Mouse (Mus musculus) mature B cell (primary cell): ENCODE measurements at regions not wholly inside any gene's neighbourhood (a gene's known extent, or its start where the extent isn't known, plus 50 kb on each side); places are given as distances from the start of the nearest gene placed in this dataset.

Source experiments
- in situ Hi-C: fragments of 300-500 bp; cut with MboI; formaldehyde crosslinking; loops from 2 replicates; pipeline ENCODE4 v1.14.3; 2019

DNA sequence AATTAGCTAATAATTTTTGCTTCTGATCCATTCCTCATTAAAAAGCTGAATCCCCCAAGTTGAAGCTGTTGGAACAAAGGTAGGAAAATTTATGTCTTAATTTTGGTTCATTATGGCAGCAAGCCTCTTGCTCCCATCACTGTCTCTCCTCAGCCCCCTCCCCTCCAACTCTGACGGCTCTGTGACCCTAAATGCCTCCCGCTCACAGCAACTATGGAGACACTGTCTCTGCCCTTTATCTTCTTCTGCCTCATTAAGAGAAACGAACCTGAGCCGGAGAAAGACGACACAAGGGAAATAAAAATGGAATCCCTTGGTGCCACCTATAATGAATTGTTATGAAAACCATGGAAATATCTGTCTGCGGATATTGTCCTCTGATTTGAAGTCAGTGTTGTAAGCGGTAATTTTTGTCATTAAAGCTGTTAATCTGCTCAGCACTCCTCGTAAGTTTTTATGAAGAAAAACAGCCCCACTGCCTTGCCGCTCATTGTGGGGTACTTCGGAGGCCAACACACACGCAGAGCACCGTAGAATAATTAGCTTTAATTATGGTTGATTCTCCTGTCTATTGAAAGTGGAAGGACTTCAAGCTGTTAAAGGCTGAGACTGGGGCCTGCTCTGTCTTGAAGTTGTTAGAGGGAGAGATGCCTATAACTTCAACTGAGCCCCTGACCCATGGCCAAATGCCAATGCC is 208.1 kb upstream of the Clint1 start:
- in situ Hi-C loops: loop anchor here (10.0 kb wide), 1 partner anchor 1049 kb away; no protein-coding TSS in a partner anchor

DNA sequence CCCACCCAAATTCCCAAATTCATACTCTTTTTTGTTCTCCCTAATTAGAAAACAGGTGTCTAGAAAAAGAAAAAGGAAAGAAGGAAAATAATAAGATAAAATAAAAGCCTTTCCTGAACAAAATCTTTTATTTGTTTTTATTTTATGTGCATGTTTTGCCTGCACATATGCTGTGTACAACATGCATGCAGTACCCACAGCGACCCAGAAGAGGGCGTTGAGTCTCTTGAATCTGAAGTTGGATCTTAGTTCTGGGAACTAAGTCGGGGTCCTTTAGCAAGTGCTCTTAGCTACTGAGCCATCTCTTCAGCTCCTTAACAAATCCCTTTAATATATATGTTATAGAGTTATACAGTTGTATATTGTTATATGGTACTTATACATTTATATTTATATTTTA is 206.0 kb upstream of the Clint1 start:
- in situ Hi-C loops: loop anchor here (10.0 kb wide), 1 partner anchor 1051 kb away; no protein-coding TSS in a partner anchor

DNA sequence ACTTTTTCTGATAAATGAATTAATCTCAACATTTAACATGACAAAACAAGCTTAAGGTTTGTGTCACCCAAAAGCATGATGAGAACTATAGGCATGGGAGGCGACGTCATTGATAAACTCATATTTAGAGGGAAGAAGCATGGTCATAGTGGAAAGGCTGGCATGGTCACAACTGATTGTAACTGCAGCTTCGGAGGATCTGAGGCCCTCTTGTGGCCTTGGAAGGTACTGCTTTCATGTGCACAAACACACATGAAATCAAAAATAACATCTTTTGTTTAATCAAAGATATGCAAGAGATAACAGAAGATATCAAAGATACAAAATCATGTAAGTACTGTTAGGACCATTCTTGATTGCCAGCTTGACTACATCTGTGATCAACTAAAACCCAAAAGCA is 204.0 kb upstream of the Clint1 start:
- in situ Hi-C loops: loop anchor here (10.0 kb wide), 1 partner anchor 1053 kb away; no protein-coding TSS in a partner anchor

GRCm38 (mm10) chr11:45656260-45656659 is 195.6 kb upstream of the Clint1 start:
- in situ Hi-C loops: no loop called here

GRCm38 (mm10) chr11:45670156-45670830 is 181.6 kb upstream of the Clint1 start:
- in situ Hi-C loops: no loop called here

DNA sequence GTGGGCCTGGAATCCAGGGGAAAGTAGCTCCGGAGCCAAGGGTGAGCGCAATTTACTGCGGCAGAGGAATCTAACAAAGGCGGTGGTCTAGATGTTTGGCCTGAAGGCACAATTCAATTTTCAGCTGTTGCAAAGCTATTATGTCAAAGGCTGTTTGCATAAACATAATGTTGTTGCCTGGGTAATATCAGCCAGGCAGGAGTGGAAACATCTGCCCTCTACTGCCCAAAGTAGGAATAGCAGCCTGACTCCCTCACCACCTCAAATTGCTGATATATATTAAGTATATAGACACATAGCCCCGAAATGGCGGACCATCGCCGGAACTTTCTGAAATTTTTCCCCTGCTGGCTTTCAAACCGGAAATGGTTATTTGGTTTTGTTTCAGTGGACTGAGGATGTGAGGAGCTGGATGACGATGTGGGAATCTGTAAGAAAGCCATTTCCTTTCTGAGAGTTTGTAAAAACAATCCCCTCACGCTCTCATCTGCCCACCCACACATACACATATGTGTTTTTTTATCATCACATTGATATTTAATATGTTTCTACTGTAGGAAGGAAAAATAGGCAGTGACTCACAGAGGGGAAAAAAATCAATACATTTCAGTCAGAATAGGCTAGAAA is 173.1 kb upstream of the Clint1 start:
- in situ Hi-C loops: no loop called here

DNA sequence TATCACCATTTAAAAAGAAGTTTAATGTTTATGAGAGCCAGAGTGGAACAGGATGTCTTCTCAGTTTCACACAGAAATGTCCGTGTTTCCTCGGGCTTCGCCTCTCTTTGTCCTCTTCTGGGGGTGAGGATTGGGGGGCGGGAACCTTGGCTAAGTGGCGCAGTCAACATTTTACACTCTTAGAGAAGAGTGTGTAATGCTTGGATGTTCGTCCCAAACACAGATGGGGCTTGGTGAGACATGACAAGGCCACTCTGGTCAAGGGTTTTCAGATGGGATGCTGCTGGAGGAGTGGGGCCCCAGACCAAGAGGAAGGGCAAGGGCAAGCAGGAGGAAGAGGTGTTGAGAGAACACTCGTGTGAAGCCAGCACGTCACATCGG is 172.6 kb upstream of the Clint1 start:
- in situ Hi-C loops: no loop called here

DNA sequence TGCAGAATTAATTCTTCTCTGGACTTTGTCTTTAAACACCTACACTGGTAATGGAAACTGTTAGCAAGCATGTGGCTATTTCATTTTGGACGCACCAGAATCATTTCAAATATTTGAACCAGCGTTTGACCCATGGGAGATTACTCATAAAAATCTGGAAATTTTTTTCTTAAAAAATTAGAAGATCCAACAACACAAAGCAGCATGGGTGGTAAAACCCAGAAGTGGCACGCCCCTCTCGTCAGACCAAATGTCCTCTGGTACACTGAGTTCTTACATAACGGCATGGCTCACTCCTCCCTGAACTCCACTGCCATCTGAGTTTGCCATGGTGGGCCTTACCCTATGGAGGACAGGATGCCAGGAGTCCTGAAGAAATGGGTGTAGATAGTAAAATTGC is 166.3 kb upstream of the Clint1 start:
- in situ Hi-C loops: no loop called here

DNA sequence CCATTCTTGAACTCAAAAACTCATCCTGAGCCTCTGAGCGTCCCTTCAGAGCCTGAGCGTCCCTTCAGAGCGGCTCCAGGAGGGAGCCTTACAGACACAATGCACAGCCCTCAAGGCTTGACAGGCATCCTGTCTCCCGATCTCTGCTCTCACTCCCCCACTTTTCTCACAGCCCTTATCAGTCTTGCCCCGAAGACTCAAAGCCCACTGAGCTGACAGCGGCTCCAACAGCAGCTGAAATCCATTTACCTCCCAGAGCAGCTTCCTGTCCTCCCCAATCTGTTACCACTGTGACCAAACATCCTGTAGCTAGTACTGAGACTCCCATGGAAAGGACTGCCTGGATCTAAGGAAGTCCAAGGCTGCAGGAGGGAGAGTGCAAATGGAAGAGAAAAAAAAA is 158.6 kb upstream of the Clint1 start:
- in situ Hi-C loops: no loop called here

DNA sequence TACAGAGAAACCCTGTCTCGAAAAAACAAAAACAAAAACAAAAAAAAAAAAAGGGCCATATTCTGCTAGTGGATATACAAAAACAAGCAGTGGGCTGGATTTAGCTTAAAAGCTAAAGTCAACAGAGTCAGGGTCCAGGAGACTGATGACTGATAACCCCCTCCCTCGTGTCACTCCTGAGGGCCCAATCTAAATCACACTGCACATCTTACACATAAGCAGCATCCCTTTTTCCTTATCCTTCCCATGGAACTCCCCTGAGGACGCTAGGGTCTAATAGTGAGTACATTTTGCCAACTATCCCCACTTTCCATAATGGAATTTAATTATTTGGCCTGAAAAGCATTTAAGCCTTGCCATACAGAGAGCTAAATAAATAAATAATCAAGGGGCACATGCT is 150.3 kb upstream of the Clint1 start:
- in situ Hi-C loops: no loop called here

DNA sequence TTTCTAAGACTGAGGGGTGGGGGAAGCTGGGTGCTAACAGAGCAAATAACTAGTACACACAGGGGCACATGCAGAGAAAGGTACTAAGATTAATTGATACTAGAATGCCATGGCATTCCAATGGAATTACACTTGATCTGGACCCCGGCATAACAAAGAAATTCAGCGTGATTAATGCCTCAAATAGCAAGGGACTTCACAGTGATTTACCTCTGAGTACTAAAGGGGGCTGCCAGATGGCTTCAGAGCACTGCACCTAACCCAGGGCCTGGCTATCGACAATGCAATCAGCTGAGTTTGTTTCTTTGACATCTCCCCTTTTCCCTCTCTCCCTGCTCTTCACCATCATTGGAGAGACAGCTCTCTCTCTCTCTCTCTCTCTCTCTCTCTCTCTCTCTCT is 148.9 kb upstream of the Clint1 start:
- in situ Hi-C loops: no loop called here

GRCm38 (mm10) chr11:45704411-45704810 is 147.4 kb upstream of the Clint1 start:
- in situ Hi-C loops: no loop called here

DNA sequence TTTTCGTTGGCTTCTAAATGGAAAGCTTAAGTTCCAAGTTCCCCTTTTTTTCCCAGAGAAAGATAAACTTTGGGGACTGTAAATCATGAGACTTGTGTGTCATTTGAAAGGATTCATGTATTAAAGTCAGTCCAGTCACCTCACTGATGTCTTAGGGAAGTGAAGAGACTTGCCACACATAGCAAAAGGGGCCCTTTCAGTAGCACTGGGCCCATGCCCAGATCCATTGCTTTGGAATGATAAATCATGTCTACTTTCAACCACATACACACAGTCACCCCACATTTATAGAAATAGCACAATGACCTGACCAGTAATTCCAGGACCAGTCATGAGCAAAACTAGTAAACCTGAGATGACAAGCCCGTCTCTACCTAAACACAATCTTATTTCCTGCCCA is 133.2 kb upstream of the Clint1 start:
- in situ Hi-C loops: no loop called here

DNA sequence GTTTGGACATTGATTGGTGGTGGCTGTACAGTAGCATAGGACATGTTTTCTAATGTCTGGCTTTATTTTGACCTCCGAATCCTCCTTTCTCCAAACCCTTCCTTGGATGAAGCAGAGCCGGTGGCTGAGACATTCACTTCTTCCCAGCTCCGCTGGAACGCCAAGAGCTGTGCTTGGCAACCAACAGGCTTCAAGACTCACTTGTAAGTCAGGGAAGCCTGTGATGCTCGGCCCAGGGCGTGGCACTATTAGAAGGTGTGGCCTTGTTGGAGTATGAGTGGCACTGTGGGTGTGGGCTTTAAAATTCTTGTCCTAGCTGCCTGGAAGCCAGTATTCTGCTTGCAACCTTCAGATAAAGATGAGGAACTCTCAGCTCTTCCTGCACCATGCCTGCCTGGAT is 132.0 kb upstream of the Clint1 start:
- in situ Hi-C loops: no loop called here

DNA sequence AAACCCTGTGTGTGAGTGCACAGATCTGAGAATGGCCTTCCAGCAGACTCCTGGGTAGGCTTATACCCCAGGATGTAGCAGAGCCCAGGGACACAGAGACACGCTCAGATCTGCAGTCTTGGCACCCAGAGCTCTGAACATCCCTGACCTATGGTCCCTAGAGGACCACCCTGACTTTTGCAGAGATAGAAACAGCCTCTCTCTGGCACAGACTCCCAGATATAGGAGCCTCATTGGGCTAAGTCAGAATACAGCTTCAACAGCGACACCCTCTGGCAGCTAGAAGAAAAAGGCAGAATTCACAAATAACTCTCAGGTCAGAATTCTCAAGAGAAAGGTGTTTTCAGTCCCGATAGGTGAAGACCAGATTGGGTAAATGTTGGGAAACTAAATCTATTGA is 115.3 kb upstream of the Clint1 start:
- in situ Hi-C loops: no loop called here

DNA sequence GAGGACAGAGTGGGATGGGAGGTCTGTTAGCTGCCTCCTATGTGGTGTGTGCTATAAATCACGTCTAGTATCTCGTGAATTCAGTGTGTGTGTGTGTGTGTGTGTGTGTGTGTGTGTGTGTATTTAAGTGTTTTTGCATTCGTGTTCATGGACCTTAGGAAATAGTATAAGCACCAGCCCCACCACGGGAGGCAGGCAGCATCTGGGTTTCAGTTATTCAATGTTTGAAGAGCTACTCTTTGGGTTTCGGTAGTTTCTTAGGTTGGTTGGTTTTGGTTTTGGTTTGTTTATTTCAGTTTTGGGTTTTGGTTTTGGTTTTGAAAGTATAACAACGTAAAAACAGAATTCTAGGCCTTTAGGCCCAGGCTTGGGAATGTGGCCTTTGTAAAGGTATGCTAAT is 113.5 kb upstream of the Clint1 start:
- in situ Hi-C loops: no loop called here

- in situ Hi-C loops: no loop called here
Measured at GRCm38 (mm10) chr11:45745941-45746340, 105.9 kb upstream of the Clint1 start.

- in situ Hi-C loops: no loop called here
Measured at GRCm38 (mm10) chr11:45750249-45750648, 101.6 kb upstream of the Clint1 start.

- in situ Hi-C loops: no loop called here
Measured at GRCm38 (mm10) chr11:45752237-45752636, 99.6 kb upstream of the Clint1 start.

- in situ Hi-C loops: no loop called here
Measured at GRCm38 (mm10) chr11:45752791-45753190, 99.1 kb upstream of the Clint1 start.

DNA sequence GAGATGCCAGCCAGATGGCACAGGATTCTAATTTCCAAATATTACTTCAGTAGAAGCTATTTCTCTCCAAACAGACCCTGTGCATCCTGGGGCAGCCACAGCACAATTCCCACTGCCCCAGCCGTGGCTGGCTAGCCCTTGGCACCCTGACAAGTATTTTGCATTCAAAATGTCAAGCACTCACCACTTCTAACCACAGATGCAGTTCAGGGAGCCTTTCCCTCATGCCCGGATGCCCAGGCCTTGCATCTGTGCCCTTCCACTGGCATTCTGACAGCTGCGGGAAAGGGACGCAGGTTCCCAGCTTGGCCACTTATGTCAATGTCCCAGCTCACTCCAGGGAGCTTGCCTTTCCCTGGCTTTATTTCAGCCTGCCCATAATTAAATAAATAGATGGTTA is 84.8 kb upstream of the Clint1 start:
- in situ Hi-C loops: no loop called here

DNA sequence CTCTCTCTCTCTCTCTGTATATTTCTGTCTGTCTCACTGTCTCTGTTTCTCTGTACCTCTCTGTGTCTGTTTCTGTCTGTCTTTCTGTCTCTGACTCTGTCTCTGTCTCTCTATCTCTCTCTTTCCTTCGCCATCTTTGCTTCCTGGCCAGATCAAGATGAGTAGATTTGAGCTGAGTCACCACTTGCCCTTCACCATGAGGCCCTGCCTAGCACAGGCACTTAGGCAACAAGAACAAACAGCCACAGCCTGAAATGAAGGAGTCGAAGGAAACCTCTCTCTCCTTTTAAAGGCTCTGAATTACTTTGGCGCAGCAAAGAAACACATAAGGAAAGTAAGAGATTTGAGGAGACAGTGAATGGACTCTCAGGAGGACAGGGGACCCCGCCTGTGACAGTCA is 69.4 kb upstream of the Clint1 start:
- in situ Hi-C loops: no loop called here

- in situ Hi-C loops: no loop called here
Measured at GRCm38 (mm10) chr11:45785806-45786205, 66.0 kb upstream of the Clint1 start.
